Mouse (Mus musculus): ENCODE measurements at regions not wholly inside any gene's neighbourhood (a gene's known extent, or its start where the extent isn't known, plus 50 kb on each side); places are given as distances from the start of the nearest gene placed in this dataset.
"Not testable (repeated sequence)": the region's sequence is repeated elsewhere in the genome, so short reads cannot be mapped to it uniquely, and the experiment has no call there.

DNA sequence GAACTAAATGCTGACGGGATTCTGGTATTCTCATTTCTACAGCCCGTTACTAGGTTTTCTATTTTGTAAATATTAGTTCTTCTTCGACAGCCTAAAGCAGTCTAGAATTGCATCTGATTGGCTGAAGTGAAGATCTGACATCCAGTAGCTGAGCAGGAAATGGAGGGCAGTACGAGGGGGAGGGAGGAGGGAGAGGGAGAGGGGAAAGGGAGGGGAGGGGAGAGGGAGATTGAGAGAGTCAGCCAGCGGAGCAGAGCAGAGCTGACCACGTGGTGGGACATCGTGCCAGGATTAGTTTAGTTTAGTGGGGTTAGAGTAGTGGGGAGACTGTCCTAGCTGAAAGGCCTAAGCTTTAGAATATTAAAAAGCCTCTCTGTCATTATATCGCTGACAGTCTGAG is 141.8 kb downstream of the Katnal1 start:
- peak; percentile 27 for DNase-seq
- intact Hi-C loops (cut with DNase I; ENCODE audit: low total_unique reads), result no loop called here

DNA sequence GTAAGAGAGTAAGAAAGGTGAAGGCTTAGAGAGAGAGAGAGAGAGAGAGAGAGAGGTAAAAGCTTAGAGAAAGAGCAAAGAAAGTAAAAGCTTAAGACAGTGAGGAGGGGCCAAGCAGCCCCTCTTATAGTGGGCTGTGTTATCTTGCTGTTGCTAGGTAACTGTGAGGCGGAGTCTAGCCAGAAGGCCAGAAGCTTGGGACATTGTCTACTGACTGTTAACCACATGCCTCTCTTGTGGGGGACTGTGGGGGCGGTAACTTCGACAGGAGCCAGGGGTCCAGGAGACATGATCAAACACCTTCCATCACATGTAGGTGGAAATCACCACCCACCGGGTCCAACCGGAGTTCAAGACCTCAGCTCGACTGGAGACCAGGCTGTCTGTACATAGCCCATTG is 148.0 kb downstream of the Katnal1 start:
- DNase-seq, result not testable (repeated sequence)
- intact Hi-C loops (cut with DNase I; ENCODE audit: low total_unique reads), result loop anchor here (1.0 kb wide), 1 partner anchor 109 kb away; no protein-coding TSS in a partner anchor

DNA sequence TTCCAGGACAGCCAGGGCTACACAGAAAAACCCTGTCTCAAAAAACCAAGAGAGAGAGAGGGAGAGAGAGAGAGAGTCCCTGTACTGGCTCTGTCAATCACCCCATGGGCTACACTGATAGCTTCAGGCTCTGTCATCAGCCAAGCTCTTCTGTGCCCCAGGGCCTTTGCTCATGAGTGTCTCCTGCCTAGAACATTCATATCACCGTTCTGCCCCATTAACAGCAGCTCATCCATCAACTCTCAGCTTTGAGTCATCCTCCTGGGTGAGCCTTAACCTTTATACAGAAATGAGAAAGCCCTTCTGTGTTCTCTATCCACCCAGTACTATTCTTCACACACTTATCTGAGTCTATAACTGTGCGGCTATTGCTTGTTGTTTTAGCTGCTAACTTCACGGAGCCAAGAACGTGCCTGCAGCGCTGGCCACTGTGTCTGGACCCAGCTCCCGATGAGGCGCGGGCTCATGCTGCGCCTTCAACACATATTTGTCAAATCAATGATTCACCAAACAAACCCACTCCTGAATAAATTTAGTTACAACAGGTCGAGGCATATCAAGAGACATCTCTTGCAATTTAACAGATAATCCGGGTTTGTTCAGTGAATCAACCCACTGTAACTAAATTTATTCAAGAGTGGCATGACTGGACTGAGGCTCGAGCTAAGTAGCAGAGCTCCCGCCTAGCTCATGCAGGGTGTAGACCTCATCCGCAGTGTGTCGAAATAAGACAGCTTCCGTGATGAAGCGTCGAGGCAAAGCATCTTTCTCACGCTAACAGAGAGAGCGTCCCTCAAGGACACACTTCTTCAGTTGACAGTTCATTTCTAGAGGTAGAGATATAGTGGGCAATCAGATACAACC is 152.1 kb downstream of the Katnal1 start:
- intact Hi-C loops (cut with DNase I; ENCODE audit: low total_unique reads), result no loop called here
- no peak for DNase-seq

DNA sequence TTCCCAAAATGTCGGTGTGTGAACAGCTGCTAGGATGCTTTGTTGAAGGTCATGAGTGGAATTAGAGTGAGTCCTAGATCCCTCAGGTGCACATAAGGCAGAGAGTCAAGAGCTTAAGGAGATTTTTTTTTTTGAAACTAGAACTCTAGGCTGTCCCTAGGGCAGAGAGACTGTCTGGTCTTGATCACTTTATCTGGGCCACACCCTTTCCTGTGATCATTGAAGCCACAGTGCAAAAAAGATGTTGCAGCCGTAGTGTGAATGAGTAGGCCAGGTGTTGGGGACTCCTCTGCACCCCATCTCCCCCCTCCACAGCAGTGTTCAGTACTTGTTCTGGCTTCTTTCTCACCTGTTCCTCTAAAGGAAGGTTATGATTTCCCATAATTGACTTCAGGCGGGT is 153.9 kb downstream of the Katnal1 start:
- intact Hi-C loops (cut with DNase I; ENCODE audit: low total_unique reads), result no loop called here
- DNase-seq, result no peak

DNA sequence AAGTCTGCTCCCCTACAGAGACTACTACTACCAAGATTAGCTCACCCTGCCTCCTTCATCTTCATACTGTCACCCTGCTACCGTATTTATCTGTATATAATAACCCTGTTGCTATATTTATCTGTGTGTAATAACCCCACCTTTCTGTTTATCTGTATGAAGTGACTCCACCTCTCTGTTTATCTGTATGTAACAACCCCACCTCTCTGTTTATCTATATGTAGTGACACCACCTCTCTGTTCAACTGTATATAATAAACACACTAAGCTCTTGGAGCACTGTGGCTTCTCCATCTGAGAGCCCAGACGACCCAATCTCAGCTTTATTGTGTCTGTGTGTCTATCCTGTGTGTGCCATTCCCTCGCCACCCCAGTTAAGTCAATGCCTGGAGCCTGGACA is 154.7 kb downstream of the Katnal1 start:
- no peak for DNase-seq
- intact Hi-C loops (cut with DNase I; ENCODE audit: low total_unique reads), result no loop called here

DNA sequence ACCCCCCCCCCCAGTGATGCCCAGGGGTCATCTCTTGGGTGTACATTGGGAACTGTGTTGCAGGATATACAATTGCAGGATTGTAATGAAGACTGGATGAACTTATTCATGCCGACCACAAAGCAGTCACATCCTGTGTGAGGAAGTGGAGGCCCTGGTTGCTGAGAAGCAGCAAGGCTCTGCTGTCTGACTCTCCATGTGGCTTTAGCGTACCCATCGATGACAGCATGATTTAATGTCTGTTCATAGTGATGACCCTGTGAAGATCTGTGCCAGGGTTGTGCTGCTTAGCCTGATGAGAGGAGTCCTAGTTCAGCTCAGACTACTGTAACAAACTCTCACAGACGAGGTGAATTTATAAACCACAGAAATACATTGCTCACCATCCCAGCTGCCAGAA is 159.7 kb downstream of the Katnal1 start:
- intact Hi-C loops (cut with DNase I; ENCODE audit: low total_unique reads), result no loop called here
- no peak for DNase-seq

DNA sequence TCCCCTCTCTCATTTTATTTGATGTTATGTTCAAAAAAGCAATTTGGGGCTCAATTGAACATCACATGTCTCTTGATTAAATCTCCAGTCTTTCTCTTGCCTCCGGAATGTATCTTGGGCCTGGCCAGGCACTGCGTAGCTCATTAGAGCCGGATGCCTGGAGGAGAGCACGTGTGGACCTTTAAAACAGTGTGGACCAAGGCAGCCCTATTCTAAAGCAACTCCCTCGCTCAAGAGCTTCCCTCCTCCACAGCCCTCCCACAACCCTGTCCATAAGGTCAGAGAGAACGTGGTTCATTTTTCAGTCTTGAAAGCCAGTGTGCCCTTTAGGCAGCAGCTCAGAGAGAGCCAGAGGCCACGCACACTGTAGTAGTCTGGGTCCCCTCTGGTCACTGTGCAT is 160.8 kb downstream of the Katnal1 start:
- DNase-seq, result no peak
- intact Hi-C loops (cut with DNase I; ENCODE audit: low total_unique reads), result no loop called here

DNA sequence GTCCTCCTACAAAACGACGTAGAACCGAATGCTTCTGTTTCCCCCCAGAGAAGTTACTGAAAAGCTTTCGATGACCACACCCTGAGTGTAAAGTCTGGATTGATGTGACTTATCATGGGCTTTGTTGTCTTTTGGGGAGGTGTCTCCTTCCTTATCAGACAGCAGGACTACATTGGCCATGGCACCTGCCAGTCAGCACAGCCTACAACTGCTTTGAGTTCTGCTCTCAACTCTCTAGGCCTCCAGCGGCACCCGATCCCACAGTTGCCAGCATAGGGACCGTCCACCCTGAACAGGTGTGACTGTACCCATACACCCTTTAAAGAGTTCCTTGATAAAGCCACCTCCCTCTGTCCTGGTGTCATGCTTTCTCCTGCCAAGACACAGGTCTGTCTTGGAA is 163.1 kb downstream of the Katnal1 start:
- no peak for DNase-seq
- intact Hi-C loops (cut with DNase I; ENCODE audit: low total_unique reads), result no loop called here

DNA sequence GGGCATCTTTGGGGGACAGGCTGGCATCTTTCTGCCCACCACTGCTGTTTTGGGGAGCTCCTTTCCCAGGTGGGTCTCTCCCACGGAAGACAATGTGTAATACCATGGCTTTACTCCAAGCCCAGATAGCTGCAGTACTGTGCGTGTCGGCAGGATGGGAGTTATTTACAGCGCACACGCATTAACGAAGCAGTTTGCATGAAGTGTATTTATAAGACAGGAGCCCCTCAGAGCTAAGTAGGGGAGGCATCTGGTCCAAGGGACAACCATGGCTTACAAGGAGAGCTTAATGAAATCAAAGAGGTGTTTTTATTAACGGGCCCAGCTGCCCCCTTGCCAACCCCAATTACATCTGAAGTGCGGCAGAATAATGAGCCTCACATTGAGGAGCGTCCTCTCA is 169.0 kb downstream of the Katnal1 start:
- intact Hi-C loops (cut with DNase I; ENCODE audit: low total_unique reads), result no loop called here
- no peak for DNase-seq

DNA sequence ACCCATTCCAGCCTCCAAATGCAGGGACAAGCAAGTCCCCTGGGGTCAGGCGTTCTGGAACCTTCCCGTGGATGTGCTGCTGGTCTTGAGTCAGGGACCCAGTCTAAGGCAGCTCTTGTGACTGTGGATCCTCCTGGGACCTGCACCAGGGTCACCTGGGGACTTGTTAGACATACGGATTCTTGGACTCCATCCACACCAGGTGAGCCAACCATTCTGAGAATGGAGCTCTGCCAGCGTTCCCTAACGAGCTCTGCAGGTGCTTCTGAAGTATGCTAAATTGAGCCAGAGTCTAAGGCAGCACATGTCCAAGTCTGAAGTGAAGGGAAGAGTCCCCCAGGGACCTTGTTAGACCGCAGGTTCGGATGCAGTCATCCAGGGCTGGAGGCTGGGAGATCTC is 170.3 kb downstream of the Katnal1 start:
- DNase-seq, result no peak
- intact Hi-C loops (cut with DNase I; ENCODE audit: low total_unique reads), result no loop called here

DNA sequence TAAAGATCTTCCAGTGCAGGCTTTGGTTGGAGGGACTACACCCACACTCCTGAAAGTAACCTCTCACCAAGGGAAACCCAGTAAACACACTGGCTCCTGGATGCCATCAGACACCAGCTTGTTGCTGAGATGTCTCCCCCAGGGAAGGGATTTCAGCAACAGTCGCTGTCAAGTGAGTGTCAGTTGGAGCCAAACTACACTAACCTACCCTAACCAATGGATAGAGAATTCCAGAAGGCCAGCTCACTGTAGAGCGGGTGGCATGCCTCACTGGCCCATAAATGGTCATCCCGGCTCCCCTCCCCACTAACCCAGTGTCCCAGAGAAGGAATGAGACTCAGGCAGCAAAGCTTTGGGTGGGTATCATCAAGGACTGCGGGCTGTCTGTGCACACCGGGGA is 171.4 kb downstream of the Katnal1 start:
- intact Hi-C loops (cut with DNase I; ENCODE audit: low total_unique reads), result no loop called here
- DNase-seq, result no peak

DNA sequence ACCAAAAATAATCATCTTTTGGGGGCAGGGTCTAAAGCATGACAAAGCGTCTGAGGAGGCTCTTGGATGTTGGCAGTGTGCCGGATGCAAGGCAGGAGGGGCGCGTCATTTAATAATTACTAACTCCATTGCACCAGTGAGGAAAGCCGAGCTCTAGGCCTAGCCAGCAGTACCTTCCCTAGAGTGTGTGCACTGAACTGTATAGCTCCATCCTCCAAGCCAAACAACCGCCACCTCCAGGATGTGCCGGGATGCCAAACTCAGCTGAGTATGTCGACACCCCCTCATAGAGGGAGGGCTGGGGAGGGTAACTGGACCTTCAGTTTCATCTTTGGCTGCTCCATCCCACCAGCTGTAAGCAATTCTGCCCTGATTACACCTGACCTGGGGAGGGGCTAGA is 171.9 kb downstream of the Katnal1 start:
- no peak for DNase-seq
- intact Hi-C loops (cut with DNase I; ENCODE audit: low total_unique reads), result no loop called here

DNA sequence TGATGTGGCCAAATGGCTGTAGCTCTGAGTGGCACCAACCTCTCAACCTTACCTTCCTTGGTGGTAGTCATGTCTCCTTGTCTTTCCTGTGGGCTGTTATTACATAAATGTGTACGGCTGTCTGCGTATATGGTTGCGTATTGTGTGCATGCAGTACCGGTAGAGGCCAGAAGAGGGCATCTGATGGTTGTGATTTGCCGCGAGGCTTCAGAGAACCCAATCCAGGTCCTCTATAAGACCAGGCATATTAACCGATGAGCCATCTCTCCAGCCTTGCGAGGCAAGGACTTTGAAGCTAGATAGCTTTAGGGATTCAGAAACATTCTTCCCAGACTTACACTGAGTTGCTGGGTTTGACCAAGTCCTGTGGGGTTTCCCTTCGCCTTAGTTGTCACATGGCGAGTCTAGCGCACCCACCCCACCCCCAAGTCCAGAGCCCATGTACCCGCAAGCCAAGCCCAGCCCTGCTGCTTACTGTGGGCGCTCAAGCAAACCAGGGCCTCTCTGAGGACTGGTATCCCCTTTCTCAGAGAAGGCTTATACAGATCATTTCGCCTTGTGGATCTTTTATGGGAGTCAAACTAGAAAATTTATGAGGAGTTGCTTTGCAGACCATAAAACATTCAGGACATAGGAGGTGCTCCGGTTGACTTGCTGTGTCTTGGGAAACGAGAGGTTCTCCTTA is 172.7 kb downstream of the Katnal1 start:
- intact Hi-C loops (cut with DNase I; ENCODE audit: low total_unique reads), result no loop called here
- no peak for DNase-seq

DNA sequence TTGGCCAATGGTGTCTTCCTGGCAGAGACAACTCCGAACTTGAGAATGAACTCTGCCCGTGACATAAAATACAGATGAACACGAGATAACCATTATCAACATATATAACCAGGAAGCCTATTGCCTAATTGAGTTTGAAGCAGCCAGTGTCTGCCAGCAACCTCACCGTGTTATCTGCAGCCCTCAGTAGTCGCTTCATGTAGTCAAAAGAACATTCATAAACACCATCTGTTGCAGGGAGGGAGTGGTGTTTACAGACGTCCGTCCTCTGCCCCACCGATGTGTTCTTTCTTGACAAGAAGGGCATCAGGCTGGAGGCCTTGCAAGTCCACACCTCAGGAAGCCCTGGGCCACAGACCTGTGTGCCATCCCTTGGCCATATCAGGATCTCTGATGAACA is 173.3 kb downstream of the Katnal1 start:
- DNase-seq, result no peak
- intact Hi-C loops (cut with DNase I; ENCODE audit: low total_unique reads), result no loop called here

DNA sequence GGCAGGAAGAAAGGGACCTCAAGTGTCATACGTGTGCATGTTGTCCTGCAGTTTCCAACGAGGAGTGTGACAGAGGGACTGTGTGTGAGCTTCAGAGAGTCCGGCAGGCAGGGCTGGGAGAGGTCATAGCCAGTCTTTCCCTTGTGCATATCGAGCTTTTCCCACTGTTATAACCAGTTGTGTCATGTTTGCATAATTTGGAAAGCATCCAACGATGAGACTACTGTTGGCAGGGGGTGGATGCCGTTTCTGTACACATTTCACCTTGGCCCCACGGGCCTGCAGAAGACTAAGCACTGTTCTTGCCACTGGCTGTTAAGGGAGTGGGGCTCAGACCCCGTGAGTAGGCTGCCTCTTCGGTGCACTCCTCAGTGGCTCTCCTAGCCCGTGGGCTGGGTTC is 174.2 kb downstream of the Katnal1 start:
- intact Hi-C loops (cut with DNase I; ENCODE audit: low total_unique reads), result no loop called here
- DNase-seq, result no peak

DNA sequence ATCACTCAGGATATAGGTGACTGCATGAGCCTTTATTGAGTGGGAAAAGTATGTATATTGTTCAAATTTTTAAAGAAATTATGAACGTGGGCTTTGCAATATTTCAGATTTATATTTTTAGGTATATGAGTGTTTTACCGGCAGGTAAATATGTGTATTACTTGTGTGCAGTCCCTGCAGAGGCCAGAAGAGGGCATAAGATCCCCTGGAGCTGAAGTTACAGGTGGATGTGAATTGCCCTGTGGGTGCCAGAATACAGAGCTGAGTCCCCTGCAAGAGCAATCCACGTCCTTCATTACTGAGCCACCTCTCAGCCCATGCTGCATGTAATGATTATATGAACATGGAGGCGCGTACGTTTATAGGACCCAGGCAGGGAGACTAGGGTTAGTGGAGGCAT is 174.8 kb downstream of the Katnal1 start:
- intact Hi-C loops (cut with DNase I; ENCODE audit: low total_unique reads), result no loop called here
- DNase-seq, result no peak

DNA sequence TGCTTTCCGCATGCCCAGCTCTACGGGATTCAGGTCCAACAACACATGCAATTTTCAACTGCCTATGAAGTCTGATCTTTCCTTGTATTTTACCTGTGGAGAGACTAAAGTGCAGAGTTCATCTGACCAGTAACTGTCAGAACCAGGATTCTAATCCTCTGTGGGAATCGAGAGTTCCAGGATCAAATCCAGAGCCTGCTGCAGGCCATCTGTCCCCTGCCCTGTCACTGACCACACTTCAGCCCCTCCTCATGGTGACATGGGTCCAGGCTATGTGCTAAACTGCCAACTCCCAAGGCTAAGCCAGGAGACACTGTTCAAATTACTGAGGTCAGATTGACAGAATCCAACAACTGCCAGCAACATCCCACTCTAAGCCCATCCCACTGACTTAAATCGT is 175.7 kb downstream of the Katnal1 start:
- DNase-seq, result no peak
- intact Hi-C loops (cut with DNase I; ENCODE audit: low total_unique reads), result no loop called here

DNA sequence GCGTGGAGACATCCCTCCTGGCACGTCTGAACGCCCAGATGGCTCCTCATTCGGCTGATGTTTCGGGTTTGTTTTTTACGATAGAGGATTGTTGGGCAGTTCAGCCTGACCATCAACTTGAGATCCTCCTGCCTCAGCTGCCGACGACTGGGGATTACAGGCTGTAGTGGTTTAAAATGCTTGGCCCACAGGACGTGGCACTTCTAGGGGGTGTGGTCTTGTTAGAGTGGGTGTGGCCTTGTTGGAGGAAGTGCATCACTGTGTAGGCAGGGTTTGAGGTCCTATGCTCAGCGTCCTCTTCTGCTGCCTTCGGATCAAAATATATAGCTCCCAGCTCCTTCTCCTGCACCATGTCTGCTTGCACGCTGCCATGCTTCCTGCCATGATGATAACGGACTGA is 177.1 kb downstream of the Katnal1 start:
- intact Hi-C loops (cut with DNase I; ENCODE audit: low total_unique reads), result no loop called here
- no peak for DNase-seq

DNA sequence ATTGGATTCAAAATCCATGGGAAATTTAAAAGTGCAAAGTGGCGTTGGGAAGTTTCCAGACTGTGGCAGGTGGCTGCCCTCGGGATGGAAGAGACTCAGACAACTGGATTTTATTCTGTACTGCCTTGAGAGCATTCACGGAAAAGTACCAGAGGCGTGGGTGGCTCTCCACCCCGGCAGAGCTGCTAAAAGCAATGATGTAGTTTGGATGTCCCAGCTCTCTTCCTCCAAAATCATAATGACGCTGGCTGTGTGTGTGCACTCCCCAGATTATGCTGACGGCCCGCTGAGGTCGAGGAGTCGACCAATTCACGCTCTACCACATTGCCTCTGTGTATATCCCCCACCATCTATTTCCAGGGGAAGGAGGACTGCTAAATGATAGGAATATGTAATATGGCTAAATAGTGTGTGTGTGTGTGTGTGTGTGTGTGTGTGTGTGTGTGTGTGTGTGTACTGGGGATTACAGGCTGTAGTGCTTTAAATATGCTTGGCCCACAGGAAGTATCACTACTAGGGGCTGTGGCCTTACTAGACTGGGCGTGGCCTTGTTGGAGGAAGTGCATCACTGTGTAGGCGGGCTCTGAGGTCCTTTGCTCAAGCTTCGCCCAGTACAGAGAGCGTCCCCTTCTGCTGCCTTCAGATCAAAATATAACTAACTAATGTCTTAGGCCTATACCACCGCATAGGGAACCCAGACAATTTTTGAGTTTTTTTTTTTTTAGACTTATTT is 179.0 kb downstream of the Katnal1 start:
- intact Hi-C loops (cut with DNase I; ENCODE audit: low total_unique reads), result no loop called here
- no peak for DNase-seq

DNA sequence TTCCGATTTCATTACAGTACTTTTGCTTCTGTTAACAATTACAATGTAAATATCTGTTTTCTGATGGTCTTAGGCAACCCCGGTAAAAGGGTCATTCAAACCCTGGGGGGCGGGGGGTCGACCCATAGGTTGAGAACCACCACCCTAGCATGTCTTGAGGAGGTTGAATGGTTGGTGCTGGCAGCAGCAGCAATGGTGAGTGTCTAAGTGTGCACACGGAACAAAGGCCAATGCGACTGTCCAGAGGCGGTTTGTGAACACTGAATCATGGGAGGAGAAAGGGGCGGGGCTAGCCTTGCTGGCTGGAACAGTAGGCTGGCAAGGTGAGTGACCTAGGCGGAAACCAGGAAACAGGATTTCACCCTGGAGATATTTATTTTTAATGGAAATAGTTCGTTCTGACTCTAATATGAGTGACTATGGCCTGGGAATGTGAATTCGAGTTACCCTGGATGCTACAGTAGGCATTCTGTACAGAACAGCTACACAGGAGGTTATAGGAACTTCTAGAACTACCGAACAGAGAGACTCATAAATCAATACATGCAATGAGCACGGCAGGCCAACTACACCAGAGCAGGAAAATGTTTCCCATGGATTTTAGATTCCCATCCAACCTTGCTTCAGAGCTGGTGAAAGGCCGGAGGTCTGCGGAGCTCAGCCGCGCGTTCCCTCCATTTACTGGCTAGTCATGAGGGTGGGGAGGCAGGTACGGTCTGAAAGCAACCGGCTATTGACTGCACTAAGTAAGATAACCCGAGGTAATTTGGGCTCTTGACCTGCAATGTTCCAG is 181.0 kb downstream of the Katnal1 start:
- intact Hi-C loops (cut with DNase I; ENCODE audit: low total_unique reads), result no loop called here
- no peak for DNase-seq

Measured in gastrocnemius, postnatal 14 days (tissue).